Mouse (Mus musculus) ES-Bruce4 (cell line): Measurements from ENCODE around the gene Nucb1. TPM values are rescaled to one million over a fixed set of nuclear protein-coding genes. Genes with fewer than 3 reads are reported as not detected.
"Not testable (repeated sequence)": the region's sequence is repeated elsewhere in the genome, so short reads cannot be mapped to it uniquely, and the experiment has no call there.

Experiments used
- H3K27ac ChIP-seq: 2 replicates; pipeline ENCODE4 v1.5.1; 2012; ENCODE audit warnings: low read length, inconsistent platforms; ENCODE audit not compliant: insufficient read depth
- H3K27me3 ChIP-seq: 2 replicates; pipeline ENCODE4 v1.6.1; 2012; ENCODE audit warnings: mild to moderate bottlenecking, low read length, inconsistent platforms; ENCODE audit not compliant: control insufficient read depth, poor library complexity, insufficient read depth, severe bottlenecking
- H3K36me3 ChIP-seq: 2 replicates; pipeline ENCODE4 v1.6.1; 2012; ENCODE audit warnings: inconsistent platforms, mild to moderate bottlenecking, low read length, moderate library complexity; ENCODE audit not compliant: control insufficient read depth, poor library complexity, insufficient read depth, severe bottlenecking
- H3K4me1 ChIP-seq: one replicate; pipeline ENCODE4 v1.8.1; 2011; ENCODE audit warnings: low read length; ENCODE audit not compliant: control insufficient read depth, insufficient read depth
- H3K4me3 ChIP-seq: 2 replicates; pipeline ENCODE4 v1.5.1; 2011; ENCODE audit warnings: low read depth, mild to moderate bottlenecking, low read length
- H3K9ac ChIP-seq: 2 replicates; pipeline ENCODE4 v1.6.1; 2012; ENCODE audit warnings: low read depth, mild to moderate bottlenecking, inconsistent platforms; ENCODE audit not compliant: poor library complexity, severe bottlenecking
- H3K9me3 ChIP-seq: replicated peaks from 2 replicates; pipeline ENCODE4 v1.6.1; 2012; ENCODE audit warnings: mild to moderate bottlenecking, low read length, inconsistent platforms; ENCODE audit not compliant: control insufficient read depth, poor library complexity, insufficient read depth, severe bottlenecking
- CTCF ChIP-seq: IDR thresholded peaks from one replicate; pipeline ENCODE4 v1.8.1; 2011; ENCODE audit warnings: low read depth, low read length
- EP300 ChIP-seq: IDR thresholded peaks from 2 replicates; pipeline ENCODE4 v1.6.1; 2011; ENCODE audit warnings: low read depth, low read length; ENCODE audit not compliant: insufficient read depth
- POLR2A ChIP-seq: IDR thresholded peaks from one replicate; pipeline ENCODE4 v1.8.1; 2011; ENCODE audit warnings: low read length; ENCODE audit not compliant: insufficient read depth
- polyA plus RNA-seq: library from polyadenylated mRNA; stranded (reverse); fragments of >200 nt; gene quantifications from 2 replicates; pipeline ENCODE4 v1.2.4, GENCODE M21; 2011; ENCODE audit warnings: low read depth; ENCODE audit not compliant: missing spikeins, insufficient read depth, insufficient read length

Nucb1 gene
- polyA plus RNA-seq, 1 experiment: 105 TPM

GRCm38 (mm10) chr7:45481374-45481927, 28.8 kb downstream of the Nucb1 start, which contains the start of gene Tulp2:
Gene Tulp2, plus strand, starts transcription at chr7:45481877.
- Histone ChIP-seq H3K4me3 (no peak within 1 kb of the TSS), H3K9ac (no peak within 1 kb of the TSS), H3K36me3 (no peaks in the 10 kb centered on the region), H3K27me3 (no peaks in the 10 kb centered on the region), H3K27ac (no peak within 1 kb of the TSS), H3K4me1 (no peaks in the 10 kb centered on the region), H3K9me3 (no peaks in the 10 kb centered on the region)
- TF ChIP-seq EP300 (no peak), POLR2A (no peak), CTCF (no peak)

GRCm38 (mm10) chr7:45480310-45480709, 29.9 kb downstream of the Nucb1 start:
- not testable (repeated sequence) for H3K4me1 ChIP-seq, H3K9ac ChIP-seq, H3K9me3 ChIP-seq, H3K27ac ChIP-seq, H3K36me3 ChIP-seq, H3K4me3 ChIP-seq, H3K27me3 ChIP-seq

GRCm38 (mm10) chr7:45478774-45479173, 31.4 kb downstream of the Nucb1 start:
- Histone ChIP-seq H3K36me3 (no peaks in the 10 kb centered on the region), H3K9me3 (no peaks in the 10 kb centered on the region), H3K9ac (no peak overlapping the region), H3K4me3 (no peak overlapping the region), H3K4me1 (no peaks in the 10 kb centered on the region), H3K27ac (no peak overlapping the region), H3K27me3 (no peaks in the 10 kb centered on the region)
- TF ChIP-seq POLR2A (no peak), EP300 (no peak), CTCF (no peak)

- Histone ChIP-seq H3K27ac (no peak overlapping the region; the same call in 1 of the 2 replicates), H3K4me3 (no peak overlapping the region), H3K9me3 (no peaks in the 10 kb centered on the region), H3K27me3 (no peaks in the 10 kb centered on the region), H3K36me3 (no peaks in the 10 kb centered on the region), H3K4me1 (no peaks in the 10 kb centered on the region), H3K9ac (no peak overlapping the region)
- TF ChIP-seq CTCF (peak; percentile 42), POLR2A (no peak)
Measured at GRCm38 (mm10) chr7:45477003-45477402, 33.2 kb downstream of the Nucb1 start.

GRCm38 (mm10) chr7:45476453-45476852, 33.8 kb downstream of the Nucb1 start:
- no peaks in the 10 kb centered on the region for H3K9me3 ChIP-seq
- no peaks in the 10 kb centered on the region for H3K27me3 ChIP-seq
- H3K27ac ChIP-seq: no peak overlapping the region
- no peak overlapping the region for H3K9ac ChIP-seq
- no peak for TF ChIP-seq EP300
- TF ChIP-seq CTCF: no peak
- no peak for TF ChIP-seq POLR2A
- H3K4me1 ChIP-seq: no peaks in the 10 kb centered on the region
- no peak overlapping the region for H3K4me3 ChIP-seq
- no peaks in the 10 kb centered on the region for H3K36me3 ChIP-seq

GRCm38 (mm10) chr7:45475291-45475969, 34.8 kb downstream of the Nucb1 start:
- no peaks in the 10 kb centered on the region for H3K9me3 ChIP-seq
- H3K4me3 ChIP-seq: peak overlapping the region; percentile 63
- H3K36me3 ChIP-seq: no peaks in the 10 kb centered on the region
- TF ChIP-seq EP300 (no peak), POLR2A (no peak), CTCF (no peak)
- no peaks in the 10 kb centered on the region for H3K4me1 ChIP-seq
- peak overlapping the region; percentile 15 for H3K9ac ChIP-seq
- H3K27ac ChIP-seq: peak overlapping the region; percentile 12; the same call in 1 of the 2 replicates
- H3K27me3 ChIP-seq: no peaks in the 10 kb centered on the region
